Mouse (Mus musculus) naive thymus-derived CD4-positive, alpha-beta T cell, adult 2 months (primary cell): Measurements from ENCODE around the gene Ccdc158.
A peak's percentile ranks its signal among the peaks of the same experiment; 100 is the strongest.

Source experiments
- DNase-seq: peaks from one replicate; pipeline ENCODE4 v3.0.0-alpha.2; 2011; ENCODE audit warnings: low read depth

The Ccdc158 gene

GRCm38 (mm10) chr5:92674859-92675573 lies at the start of gene Ccdc158:
Gene Ccdc158 (minus strand): TSS chr5:92675271.
- peak; percentile 73 for DNase-seq

- DNase-seq: no peak
Observed at GRCm38 (mm10) chr5:92721610-92722009, 46.5 kb upstream of the Ccdc158 start.

- DNase-seq: no peak
Observed at GRCm38 (mm10) chr5:92718856-92719255, 43.8 kb upstream of the Ccdc158 start.

GRCm38 (mm10) chr5:92717666-92718360 lies 42.7 kb upstream of the Ccdc158 start:
- DNase-seq: no peak

GRCm38 (mm10) chr5:92715890-92716289 lies 40.8 kb upstream of the Ccdc158 start:
- DNase-seq: no peak

- no peak for DNase-seq
Observed at GRCm38 (mm10) chr5:92715319-92715718, 40.2 kb upstream of the Ccdc158 start.

- no peak for DNase-seq
Observed at GRCm38 (mm10) chr5:92714886-92715285, 39.8 kb upstream of the Ccdc158 start.

- no peak for DNase-seq
Observed at GRCm38 (mm10) chr5:92712621-92713395, 37.7 kb upstream of the Ccdc158 start.

- DNase-seq: no peak
Observed at GRCm38 (mm10) chr5:92711666-92712290, 36.7 kb upstream of the Ccdc158 start.

- DNase-seq: no peak
Observed at GRCm38 (mm10) chr5:92710779-92711178, 35.7 kb upstream of the Ccdc158 start.

GRCm38 (mm10) chr5:92707921-92708491 lies 32.9 kb upstream of the Ccdc158 start:
- no peak for DNase-seq

- DNase-seq: no peak
Observed at GRCm38 (mm10) chr5:92703671-92704070, 28.6 kb upstream of the Ccdc158 start.

GRCm38 (mm10) chr5:92701750-92702149 lies 26.7 kb upstream of the Ccdc158 start:
- DNase-seq: no peak

- no peak for DNase-seq
Observed at GRCm38 (mm10) chr5:92698837-92699529, 23.9 kb upstream of the Ccdc158 start.

GRCm38 (mm10) chr5:92698131-92698836 lies 23.2 kb upstream of the Ccdc158 start:
- DNase-seq: no peak

GRCm38 (mm10) chr5:92694316-92694995 lies 19.4 kb upstream of the Ccdc158 start:
- DNase-seq: no peak

GRCm38 (mm10) chr5:92693744-92694143 lies 18.7 kb upstream of the Ccdc158 start:
- no peak for DNase-seq

GRCm38 (mm10) chr5:92692206-92693007 lies 17.3 kb upstream of the Ccdc158 start:
- DNase-seq: no peak

GRCm38 (mm10) chr5:92688569-92688968 lies 13.5 kb upstream of the Ccdc158 start:
- DNase-seq: no peak
